Mouse (Mus musculus): ENCODE data around the gene Cavin2. TPM values are rescaled to one million over a fixed set of nuclear protein-coding genes. Genes with fewer than 3 reads are reported as not detected.

Cavin2 gene
- total RNA-seq (2023): under 1 TPM in 1 of 2 experiments, not detected in 1; 0.17 TPM

GRCm38 (mm10) chr1:51288755-51289619 is at the start of gene Cavin2:
Gene Cavin2, plus strand, starts transcription at chr1:51289126.

Other genes starting within 250 kb of the Cavin2 start
- 10 to 100 TPM; 42.2 to 49.9 TPM for gene Nabp1, start 189.3 kb downstream of the Cavin2 start, total RNA-seq (2023)